ENCODE assay signal across 16 mouse cellular contexts in genomic region chr11:66273904-66274706, GRCm38 (mm10).
DNase-seq lines count a peak whose midpoint lies in the region; ATAC-seq and TF ChIP-seq lines count a peak whose summit lies in the region.
"Had no signal": no experiment of that assay in that cellular context is flagged by ENCODE, and none has a peak within 500 bp of the region (broad histone marks: within the 10 kb centered on the region; RNA-seq: fewer than 3 reads in every experiment).

No protein-coding gene starts in this region.

- H3K36me3 ChIP-seq in forebrain, embryonic 14.5 days (ENCODE audit: control insufficient read depth, insufficient read depth, low read length) = no peaks in the 10 kb centered on the region
- no peaks in the 10 kb centered on the region for H3K36me3 ChIP-seq in neural tube, embryonic 14.5 days (ENCODE audit: control insufficient read depth, insufficient read depth, low read length)
- H3K36me3 ChIP-seq in thymus, adult 2 months (ENCODE audit: control insufficient read depth, insufficient read depth, low read length) = no peaks in the 10 kb centered on the region
- H3K36me3 ChIP-seq: embryonic facial prominence, embryonic 13.5 days; heart, embryonic 13.5 days; lung, embryonic 15.5 days; neural tube, embryonic 12.5 days had no signal

- no peak for TF ChIP-seq CTCF in thymus, adult 2 months (IDR thresholded peaks at IDR 0.05; ENCODE audit: borderline replicate concordance, control insufficient read depth, extremely low read depth, insufficient read depth, low read length, poor library complexity)

- intact Hi-C loops in gastrocnemius, postnatal 14 days (cut with DNase I; ENCODE audit: low total_unique reads) = no loop called here

- no peaks in the 10 kb centered on the region for H3K9me3 ChIP-seq in forebrain, embryonic 14.5 days (replicated peaks; ENCODE audit: control insufficient read depth, low read length)
- H3K9me3 ChIP-seq in neural tube, embryonic 14.5 days (ENCODE audit: control insufficient read depth, low read length) = no peaks in the 10 kb centered on the region
- H3K9me3 ChIP-seq: embryonic facial prominence, embryonic 13.5 days; heart, embryonic 13.5 days; lung, embryonic 15.5 days; neural tube, embryonic 12.5 days had no signal

- no peak overlapping the region for H3K4me3 ChIP-seq in forebrain, embryonic 14.5 days (ENCODE audit: low read depth, low read length)
- H3K4me3 ChIP-seq in neural tube, embryonic 14.5 days (ENCODE audit: low read depth, low read length) = no peak overlapping the region
- H3K4me3 ChIP-seq in thymus, adult 2 months (ENCODE audit: control insufficient read depth, insufficient read depth, low read length) = no peak overlapping the region
- H3K4me3 ChIP-seq: embryonic facial prominence, embryonic 13.5 days; gastrocnemius, adult 2 months; heart, embryonic 13.5 days; lung, embryonic 15.5 days; megakaryocyte, embryonic 14.5 days; neural tube, embryonic 12.5 days had no signal

- DNase-seq in cerebellum, adult 9-10 months = peak; percentile 4
- no peak for DNase-seq in cerebellum, postnatal 4 days (ENCODE audit: low spot score in 2 of 2)
- peak; percentile 26 to 47 for DNase-seq in layer of hippocampus, adult 8-10 months (ENCODE audit: low spot score in 2 of 2)
- no peak for DNase-seq in layer of hippocampus, postnatal 25 days (ENCODE audit: extremely low spot score in 1 of 2, low spot score in 1 of 2)
- DNase-seq in forebrain, embryonic 14.5 days (ENCODE audit: low spot score) = peak; percentile 87
- DNase-seq in thymus, adult 2 months = no peak
- DNase-seq in gastrocnemius, postnatal 14 days = no peak
- DNase-seq: cerebellum, adult 9-11 months; gastrocnemius, adult 2 months; kidney, postnatal 25 days had no signal

- ATAC-seq in forebrain, embryonic 14.5 days = peak; percentile 88; the same call in 1 of the 2 replicates
- ATAC-seq in neural tube, embryonic 14.5 days (ENCODE audit: low read depth) = no peak; the same call in 1 of the 2 replicates

- H3K27me3 ChIP-seq in forebrain, embryonic 14.5 days (replicated peaks; ENCODE audit: control insufficient read depth, insufficient read depth, low read length) = no peaks in the 10 kb centered on the region
- H3K27me3 ChIP-seq in neural tube, embryonic 14.5 days (ENCODE audit: control insufficient read depth, insufficient read depth, low read length) = no peaks in the 10 kb centered on the region
- H3K27me3 ChIP-seq in thymus, adult 2 months (ENCODE audit: control insufficient read depth, insufficient read depth, low read length) = no peaks in the 10 kb centered on the region
- H3K27me3 ChIP-seq: embryonic facial prominence, embryonic 13.5 days; heart, embryonic 13.5 days; lung, embryonic 15.5 days; megakaryocyte, embryonic 14.5 days; neural tube, embryonic 12.5 days had no signal

- peaks cover 10% of the 10 kb centered on the region; the same call in 1 of the 2 replicates for H3K4me1 ChIP-seq in forebrain, embryonic 14.5 days (ENCODE audit: control insufficient read depth, insufficient read depth, low read length)
- peaks cover 6% of the 10 kb centered on the region; the same call in 1 of the 2 replicates for H3K4me1 ChIP-seq in neural tube, embryonic 14.5 days (ENCODE audit: control insufficient read depth, insufficient read depth, low read length)
- H3K4me1 ChIP-seq in thymus, adult 2 months (replicated peaks; ENCODE audit: control insufficient read depth, insufficient read depth, low read length) = no peaks in the 10 kb centered on the region
- H3K4me1 ChIP-seq: heart, embryonic 13.5 days; lung, embryonic 15.5 days; megakaryocyte, embryonic 14.5 days had no signal

- H3K9ac ChIP-seq in forebrain, embryonic 14.5 days (ENCODE audit: low read length) = no peak overlapping the region
- no peak overlapping the region for H3K9ac ChIP-seq in neural tube, embryonic 14.5 days (replicated peaks; ENCODE audit: low read depth, low read length)
- H3K9ac ChIP-seq: embryonic facial prominence, embryonic 13.5 days; heart, embryonic 13.5 days; lung, embryonic 15.5 days; neural tube, embryonic 12.5 days had no signal

- TF ChIP-seq POLR2A in thymus, adult 2 months (IDR thresholded peaks at IDR 0.05; ENCODE audit: control insufficient read depth, extremely low read depth, insufficient read depth, low read length, poor library complexity) = no peak

- 30% methylated on average over 8 of the region's 8 CpGs for WGBS in forebrain, embryonic 14.5 days
- WGBS in neural tube, embryonic 14.5 days = 32% methylated on average over 8 of the region's 8 CpGs
- 79% methylated on average over 8 of the region's 8 CpGs for WGBS in thymus, adult 2 months

- no peak overlapping the region for H3K4me2 ChIP-seq in forebrain, embryonic 14.5 days (ENCODE audit: low read length)
- no peak overlapping the region for H3K4me2 ChIP-seq in neural tube, embryonic 14.5 days (ENCODE audit: low read depth, low read length)
- H3K4me2 ChIP-seq: embryonic facial prominence, embryonic 13.5 days; heart, embryonic 13.5 days; lung, embryonic 15.5 days; neural tube, embryonic 12.5 days had no signal

- peak overlapping the region; percentile 45 for H3K27ac ChIP-seq in forebrain, embryonic 14.5 days (ENCODE audit: low read depth, low read length)
- peak overlapping the region; percentile 40; the same call in 1 of the 2 replicates for H3K27ac ChIP-seq in neural tube, embryonic 14.5 days (ENCODE audit: low read depth, low read length)
- no peak overlapping the region for H3K27ac ChIP-seq in thymus, adult 2 months (ENCODE audit: control insufficient read depth, insufficient read depth, low read length)
- H3K27ac ChIP-seq: embryonic facial prominence, embryonic 13.5 days; gastrocnemius, adult 2 months; heart, embryonic 13.5 days; lung, embryonic 15.5 days; neural tube, embryonic 12.5 days had no signal

Comparison
In these comparisons a context has a peak if more than half of its experiments do, and no peak if none do; other contexts are left out.
1. DNase-seq: peak in cerebellum, adult 9-10 months (single experiment), layer of hippocampus, adult 8-10 months (2 of 2) and forebrain, embryonic 14.5 days (single experiment); none in cerebellum, postnatal 4 days (0 of 2), layer of hippocampus, postnatal 25 days (0 of 2), thymus, adult 2 months (single experiment) and gastrocnemius, postnatal 14 days (single experiment).